Mouse (Mus musculus): Measurements from ENCODE around the gene Hsp90b1.
"Not testable (repeated sequence)": the region's sequence is repeated elsewhere in the genome, so short reads cannot be mapped to it uniquely, and the experiment has no call there.

The Hsp90b1 gene

GRCm38 (mm10) chr10:86705318-86705921 lies at the start of gene Hsp90b1, which contains the start of gene Ttc41:
TSS of gene Hsp90b1 (minus strand) at chr10:86705509.
TSS of gene Ttc41 (plus strand) at chr10:86705811.
- DNase-seq (ENCODE audit: low spot score) = peak; percentile 91

- DNase-seq (ENCODE audit: low spot score) = no peak
Measured at GRCm38 (mm10) chr10:86744306-86744705, 39.0 kb upstream of the Hsp90b1 start.

GRCm38 (mm10) chr10:86742918-86743317 lies 37.6 kb upstream of the Hsp90b1 start:
- DNase-seq (ENCODE audit: low spot score) = no peak

- DNase-seq (ENCODE audit: low spot score) = no peak
Measured at GRCm38 (mm10) chr10:86735036-86735435, 29.7 kb upstream of the Hsp90b1 start.

GRCm38 (mm10) chr10:86731500-86731863 lies 26.2 kb upstream of the Hsp90b1 start:
- no peak for DNase-seq (ENCODE audit: low spot score)

GRCm38 (mm10) chr10:86730823-86731499 lies 25.7 kb upstream of the Hsp90b1 start:
- DNase-seq (ENCODE audit: low spot score) = peak; percentile 87

- no peak for DNase-seq (ENCODE audit: low spot score)
Measured at GRCm38 (mm10) chr10:86728176-86728575, 22.9 kb upstream of the Hsp90b1 start.

GRCm38 (mm10) chr10:86727548-86727980 lies 22.3 kb upstream of the Hsp90b1 start:
- DNase-seq (ENCODE audit: low spot score) = peak; percentile 21

GRCm38 (mm10) chr10:86712156-86712555 lies 6.8 kb upstream of the Hsp90b1 start:
- DNase-seq (ENCODE audit: low spot score) = no peak

GRCm38 (mm10) chr10:86707134-86707533 lies 1.8 kb upstream of the Hsp90b1 start:
- no peak for DNase-seq (ENCODE audit: low spot score)

- peak; percentile 57 for DNase-seq (ENCODE audit: low spot score)
Measured at GRCm38 (mm10) chr10:86705922-86706752, 828 bp upstream of the Hsp90b1 start.

GRCm38 (mm10) chr10:86704589-86705191 lies 619 bp downstream of the Hsp90b1 start:
- peak; percentile 21 for DNase-seq (ENCODE audit: low spot score)

- no peak for DNase-seq (ENCODE audit: low spot score)
Measured at GRCm38 (mm10) chr10:86704141-86704540, 1.2 kb downstream of the Hsp90b1 start.

- DNase-seq (ENCODE audit: low spot score) = no peak
Measured at GRCm38 (mm10) chr10:86703375-86703774, 1.9 kb downstream of the Hsp90b1 start.

GRCm38 (mm10) chr10:86702312-86702920 lies 2.9 kb downstream of the Hsp90b1 start:
- no peak for DNase-seq (ENCODE audit: low spot score)

GRCm38 (mm10) chr10:86700973-86701372 lies 4.3 kb downstream of the Hsp90b1 start:
- no peak for DNase-seq (ENCODE audit: low spot score)

GRCm38 (mm10) chr10:86700251-86700650 lies 5.1 kb downstream of the Hsp90b1 start:
- no peak for DNase-seq (ENCODE audit: low spot score)

- DNase-seq (ENCODE audit: low spot score) = not testable (repeated sequence)
Measured at GRCm38 (mm10) chr10:86686017-86686360, 19.3 kb downstream of the Hsp90b1 start.

GRCm38 (mm10) chr10:86685179-86686016 lies 19.9 kb downstream of the Hsp90b1 start:
- DNase-seq (ENCODE audit: low spot score) = peak; percentile 74

GRCm38 (mm10) chr10:86684797-86685178 lies 20.5 kb downstream of the Hsp90b1 start:
- DNase-seq (ENCODE audit: low spot score) = not testable (repeated sequence)

- DNase-seq (ENCODE audit: low spot score) = not testable (repeated sequence)
Measured at GRCm38 (mm10) chr10:86670550-86670949, 34.8 kb downstream of the Hsp90b1 start.
